Mouse (Mus musculus): ENCODE results near the gene Bbs10. TPM values are rescaled to one million over a fixed set of nuclear protein-coding genes. Genes with fewer than 3 reads are reported as not detected.

The Bbs10 gene
- polyA plus RNA-seq, 1 experiment from 2014 or later, result 6.2 TPM

- 60% methylated on average over 11 of the region's 11 CpGs for WGBS
- H3K9ac ChIP-seq (ENCODE audit: low read length), result no peak overlapping the region
Measured at GRCm38 (mm10) chr10:111339296-111339695, 40.8 kb downstream of the Bbs10 start.

GRCm38 (mm10) chr10:111341761-111342160 is 43.3 kb downstream of the Bbs10 start:
- Histone ChIP-seq H3K9ac (ENCODE audit: low read length) (no peak overlapping the region), H3K27ac (ENCODE audit: low read length) (no peak overlapping the region), H3K27me3 (ENCODE audit: control insufficient read depth, insufficient read depth, low read depth, low read length) (no peaks in the 10 kb centered on the region), H3K9me3 (ENCODE audit: control insufficient read depth, low read length) (no peaks in the 10 kb centered on the region), H3K36me3 (ENCODE audit: control insufficient read depth, insufficient read depth, low read length) (no peaks in the 10 kb centered on the region), H3K4me1 (replicated peaks; ENCODE audit: control insufficient read depth, insufficient read depth, low read length) (no peaks in the 10 kb centered on the region), H3K4me3 (ENCODE audit: low read length) (no peak overlapping the region), H3K4me2 (ENCODE audit: low read depth, low read length) (no peak overlapping the region)
- ATAC-seq (ENCODE audit: low read depth), result no peak
- WGBS, result 70% methylated on average over 7 of the region's 7 CpGs

More at GRCm38 (mm10) chr10:111339296-111339695, 40.8 kb downstream of the Bbs10 start:
- Histone ChIP-seq H3K4me2 (ENCODE audit: low read depth, low read length) (no peak overlapping the region), H3K4me1 (replicated peaks; ENCODE audit: control insufficient read depth, insufficient read depth, low read length) (peaks cover 9% of the 10 kb centered on the region; the same call in 1 of the 2 replicates), H3K9me3 (ENCODE audit: control insufficient read depth, low read length) (no peaks in the 10 kb centered on the region), H3K4me3 (ENCODE audit: low read length) (no peak overlapping the region), H3K27ac (ENCODE audit: low read length) (no peak overlapping the region), H3K27me3 (ENCODE audit: control insufficient read depth, insufficient read depth, low read depth, low read length) (no peaks in the 10 kb centered on the region), H3K36me3 (ENCODE audit: control insufficient read depth, insufficient read depth, low read length) (no peaks in the 10 kb centered on the region)
- no peak for ATAC-seq (ENCODE audit: low read depth)

GRCm38 (mm10) chr10:111343555-111343954 is 45.1 kb downstream of the Bbs10 start:
- Histone ChIP-seq H3K4me2 (ENCODE audit: low read depth, low read length) (no peak overlapping the region), H3K4me3 (ENCODE audit: low read length) (no peak overlapping the region), H3K27me3 (ENCODE audit: control insufficient read depth, insufficient read depth, low read depth, low read length) (no peaks in the 10 kb centered on the region), H3K36me3 (ENCODE audit: control insufficient read depth, insufficient read depth, low read length) (no peaks in the 10 kb centered on the region), H3K9me3 (ENCODE audit: control insufficient read depth, low read length) (no peaks in the 10 kb centered on the region), H3K4me1 (replicated peaks; ENCODE audit: control insufficient read depth, insufficient read depth, low read length) (no peaks in the 10 kb centered on the region), H3K9ac (ENCODE audit: low read length) (no peak overlapping the region), H3K27ac (ENCODE audit: low read length) (no peak overlapping the region)
- ATAC-seq (ENCODE audit: low read depth), result no peak
- WGBS, result 77% methylated on average over 5 of the region's 5 CpGs

GRCm38 (mm10) chr10:111348263-111348662 is 49.8 kb downstream of the Bbs10 start:
- ATAC-seq (ENCODE audit: low read depth), result no peak
- H3K4me2 ChIP-seq (ENCODE audit: low read depth, low read length), result no peak overlapping the region
- WGBS, result 56% methylated on average over 2 of the region's 2 CpGs
- no peak overlapping the region for H3K4me3 ChIP-seq (ENCODE audit: low read length)
- no peaks in the 10 kb centered on the region for H3K4me1 ChIP-seq (replicated peaks; ENCODE audit: control insufficient read depth, insufficient read depth, low read length)
- H3K9me3 ChIP-seq (ENCODE audit: control insufficient read depth, low read length), result no peaks in the 10 kb centered on the region
- H3K36me3 ChIP-seq (ENCODE audit: control insufficient read depth, insufficient read depth, low read length), result no peaks in the 10 kb centered on the region
- no peaks in the 10 kb centered on the region for H3K27me3 ChIP-seq (ENCODE audit: control insufficient read depth, insufficient read depth, low read depth, low read length)
- H3K27ac ChIP-seq (ENCODE audit: low read length), result no peak overlapping the region
- H3K9ac ChIP-seq (ENCODE audit: low read length), result no peak overlapping the region

Other genes with a start within 250 kb of the Bbs10 start
- gene Osbpl8, start 133.9 kb upstream of the Bbs10 start, polyA plus RNA-seq (2015; fragmentation: Nextera tagmentation; extraction: Ambion mirVana), result 8.1 and 8.9 TPM in 2 replicates
- 220 and 239 TPM in 2 replicates for gene Nap1l1, start 174.5 kb downstream of the Bbs10 start, polyA plus RNA-seq (2015; fragmentation: Nextera tagmentation; extraction: Ambion mirVana)
- 116 and 137 TPM in 2 replicates for gene Phlda1, start 207.6 kb downstream of the Bbs10 start, polyA plus RNA-seq (2015; fragmentation: Nextera tagmentation; extraction: Ambion mirVana)